Mouse (Mus musculus) neural tube, embryonic 14.5 days (tissue): Measurements from ENCODE around the gene Pomt1. TPM values are rescaled to one million over a fixed set of nuclear protein-coding genes. Genes with fewer than 3 reads are reported as not detected.
A peak's percentile ranks its signal among the peaks of the same experiment; 100 is the strongest.

Experiments used
- ATAC-seq: fragments of 200-750 bp; cut with Nextera tagmentation; 2 replicates; pipeline ENCODE4 v1.8.0; 2017; ENCODE audit warnings: low read depth, mild to moderate bottlenecking, moderate TSS enrichment, moderate library complexity
- H3K27ac ChIP-seq: fragments of 300-500 bp; sonication (generic); 2 replicates; pipeline ENCODE4 v1.5.1; 2014; ENCODE audit warnings: low read depth, mild to moderate bottlenecking, control low read depth, low read length, moderate library complexity, mixed read lengths
- H3K27me3 ChIP-seq: fragments of 300-500 bp; sonication (generic); 2 replicates; pipeline ENCODE4 v1.6.1; 2014; ENCODE audit warnings: low read length; ENCODE audit not compliant: control insufficient read depth, insufficient read depth
- H3K36me3 ChIP-seq: fragments of 300-500 bp; sonication (generic); 2 replicates; pipeline ENCODE4 v1.6.1; 2014; ENCODE audit warnings: low read length, mixed read lengths; ENCODE audit not compliant: control insufficient read depth, insufficient read depth
- H3K4me1 ChIP-seq: fragments of 300-500 bp; sonication (generic); 2 replicates; pipeline ENCODE4 v1.6.1; 2014; ENCODE audit warnings: low read length; ENCODE audit not compliant: control insufficient read depth, insufficient read depth
- H3K4me2 ChIP-seq: fragments of 300-500 bp; sonication (generic); 2 replicates; pipeline ENCODE4 v1.6.1; 2014; ENCODE audit warnings: mild to moderate bottlenecking, low read depth, low read length, control low read depth
- H3K4me3 ChIP-seq: fragments of 300-500 bp; sonication (generic); 2 replicates; pipeline ENCODE4 v1.5.1; 2014; ENCODE audit warnings: low read depth, low read length, control low read depth, mixed read lengths
- H3K9ac ChIP-seq: fragments of 300-500 bp; sonication (generic); replicated peaks from 2 replicates; pipeline ENCODE4 v1.6.1; 2014; ENCODE audit warnings: low read depth, mild to moderate bottlenecking, control low read depth, low read length, mixed read lengths
- H3K9me3 ChIP-seq: fragments of 300-500 bp; sonication (generic); 2 replicates; pipeline ENCODE4 v1.6.1; 2016; ENCODE audit warnings: low read length; ENCODE audit not compliant: control insufficient read depth
- WGBS: fragments of 180-500 bp; shearing (Covaris S2); extraction: QIAGEN DNeasy Blood & Tissue Kit; methylation state at CpG from one replicate; pipeline ENCODE4 v1.1.7; 2014; 5-methylcytosine and 5-hydroxymethylcytosine counted together
- polyA plus RNA-seq: library from polyadenylated mRNA; unstranded; fragments of >200 nt; fragmentation: Nextera tagmentation; extraction: Ambion mirVana; gene quantifications from 2 replicates; pipeline ENCODE4 v1.2.1, GENCODE M21; 2014

Pomt1 gene
- polyA plus RNA-seq, 1 experiment from 2014 or later = 30.4 TPM

DNA sequence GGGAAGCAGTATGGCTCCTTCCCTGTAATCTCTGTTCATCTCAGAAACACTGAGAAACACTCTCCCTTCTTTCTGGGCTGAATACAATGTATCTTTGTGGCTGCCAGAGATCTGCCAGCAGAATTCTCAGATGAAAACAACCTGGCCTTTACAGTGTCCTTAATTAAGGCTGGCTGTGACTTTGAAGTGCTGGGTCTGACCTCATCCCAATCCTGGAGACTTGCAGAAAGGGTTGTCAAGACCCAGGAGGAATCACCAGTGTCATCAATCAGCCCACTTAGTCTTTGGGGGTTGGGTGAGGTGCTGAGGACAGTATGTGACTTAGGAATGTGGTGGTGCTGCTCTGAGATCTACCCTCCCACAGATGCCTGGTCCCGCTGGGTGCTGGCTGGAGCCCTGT, 17.0 kb downstream of the Pomt1 start:
- H3K36me3 ChIP-seq = peaks cover 51% of the 10 kb centered on the region
- no peak overlapping the region for H3K4me3 ChIP-seq

DNA sequence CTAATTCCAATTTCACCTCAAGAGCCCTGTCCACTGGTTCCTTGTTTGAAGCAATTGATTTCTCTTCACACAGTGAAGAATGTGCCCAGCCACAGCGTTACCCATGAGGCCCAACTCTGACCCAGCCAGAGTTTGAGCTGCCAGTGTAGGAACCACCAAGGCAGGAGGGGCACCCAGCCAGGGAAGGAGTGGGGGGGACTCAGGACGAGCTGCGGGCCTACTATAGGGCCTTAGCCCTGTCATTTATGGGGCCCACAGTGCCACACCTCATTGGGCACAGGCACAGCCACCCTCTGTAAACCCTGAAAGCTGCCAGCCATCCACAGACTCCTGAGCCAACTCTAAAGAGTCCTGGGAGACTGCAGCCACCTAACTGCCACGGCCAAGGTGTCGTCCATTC, 18.2 kb downstream of the Pomt1 start:
- no peak overlapping the region for H3K9ac ChIP-seq
- H3K9me3 ChIP-seq = no peaks in the 10 kb centered on the region
- WGBS = 89% methylated on average over 5 of the region's 5 CpGs
- no peak for ATAC-seq
- no peak overlapping the region for H3K4me3 ChIP-seq
- no peaks in the 10 kb centered on the region for H3K27me3 ChIP-seq
- peaks cover 7% of the 10 kb centered on the region for H3K4me1 ChIP-seq
- H3K27ac ChIP-seq = no peak overlapping the region
- peaks cover 51% of the 10 kb centered on the region for H3K36me3 ChIP-seq
- H3K4me2 ChIP-seq = no peak overlapping the region

More for the DNA sequence above, 17.0 kb downstream of the Pomt1 start:
- no peak overlapping the region for H3K4me2 ChIP-seq
- no peak overlapping the region for H3K27ac ChIP-seq
- H3K9ac ChIP-seq = no peak overlapping the region
- WGBS = 71% methylated on average over 1 of the region's 1 CpGs
- H3K27me3 ChIP-seq = no peaks in the 10 kb centered on the region
- ATAC-seq = no peak
- H3K4me1 ChIP-seq = no peaks in the 10 kb centered on the region
- H3K9me3 ChIP-seq = no peaks in the 10 kb centered on the region

DNA sequence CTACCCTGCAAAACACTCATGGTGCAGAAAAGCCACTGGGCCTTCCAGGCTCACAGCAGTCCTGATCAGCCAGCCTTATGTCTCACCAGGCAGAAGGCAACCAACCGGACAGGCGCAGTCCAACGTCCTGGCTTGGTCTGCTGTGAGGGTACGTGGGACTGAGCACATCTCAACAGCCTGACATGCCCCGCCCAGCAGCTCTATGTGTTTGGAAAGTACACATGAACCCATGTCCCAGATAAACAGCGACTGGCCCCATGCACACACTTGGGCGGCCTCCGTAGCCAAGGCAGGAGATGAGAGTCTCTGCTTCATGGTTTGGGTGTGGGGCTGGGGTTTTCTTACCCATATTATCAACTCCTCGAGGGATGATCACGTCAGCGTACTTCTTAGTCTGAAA, 19.9 kb downstream of the Pomt1 start:
- no peaks in the 10 kb centered on the region for H3K27me3 ChIP-seq
- no peak overlapping the region for H3K9ac ChIP-seq
- H3K4me2 ChIP-seq = no peak overlapping the region
- no peak overlapping the region for H3K27ac ChIP-seq
- H3K4me1 ChIP-seq = peaks cover 7% of the 10 kb centered on the region
- ATAC-seq = no peak
- no peaks in the 10 kb centered on the region for H3K9me3 ChIP-seq
- WGBS = 93% methylated on average over 11 of the region's 11 CpGs
- H3K36me3 ChIP-seq = peaks cover 39% of the 10 kb centered on the region
- H3K4me3 ChIP-seq = no peak overlapping the region

DNA sequence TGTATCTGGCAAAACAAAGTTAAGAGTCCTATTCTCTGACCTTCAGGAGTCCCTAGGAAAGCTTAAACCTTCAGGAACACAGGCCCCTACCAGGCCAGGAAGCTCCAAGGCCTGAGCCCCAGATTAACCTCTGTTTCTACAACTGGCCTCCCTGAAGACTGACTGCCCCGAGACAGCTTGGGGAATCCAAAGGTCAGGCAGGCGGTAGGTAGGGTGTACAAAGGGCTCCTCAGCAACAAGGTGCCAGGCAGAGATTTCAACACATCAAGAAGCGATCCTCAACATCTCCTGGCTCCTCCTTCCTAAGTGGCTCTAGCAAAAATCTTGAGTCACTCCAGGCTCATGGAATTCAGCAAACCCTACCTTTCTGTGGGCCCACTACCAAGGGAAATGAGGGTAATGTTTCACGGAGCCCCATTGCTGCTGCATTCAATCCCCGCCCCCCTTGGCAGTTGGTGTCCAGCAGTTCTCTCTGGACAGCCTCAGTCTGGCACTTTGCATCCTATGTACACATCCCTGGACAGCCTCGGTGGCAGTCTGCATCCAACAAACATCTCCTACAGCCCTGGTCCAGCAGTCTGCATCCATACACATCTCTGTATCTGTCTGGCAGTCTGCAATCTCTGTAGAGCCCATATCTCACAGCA, 22.6 kb downstream of the Pomt1 start:
- H3K9me3 ChIP-seq = no peaks in the 10 kb centered on the region
- ATAC-seq = no peak
- peak overlapping the region; percentile 69 for H3K4me2 ChIP-seq
- peaks cover 7% of the 10 kb centered on the region for H3K4me1 ChIP-seq
- H3K27me3 ChIP-seq = no peaks in the 10 kb centered on the region
- peak overlapping the region; percentile 82 for H3K4me3 ChIP-seq
- peaks cover 24% of the 10 kb centered on the region for H3K36me3 ChIP-seq
- H3K9ac ChIP-seq = peak overlapping the region; percentile 84
- WGBS = 58% methylated on average over 6 of the region's 6 CpGs
- no peak overlapping the region for H3K27ac ChIP-seq

GRCm38 (mm10) chr2:32259657-32260417, 23.4 kb downstream of the Pomt1 start, which contains the start of gene Uck1:
Gene Uck1, minus strand, starts transcription at chr2:32260159.
- Histone ChIP-seq H3K9ac (peak within 1 kb of the TSS; percentile 84), H3K27me3 (no peaks in the 10 kb centered on the region), H3K36me3 (peaks cover 18% of the 10 kb centered on the region), H3K4me2 (peak within 1 kb of the TSS; percentile 69), H3K27ac (peak within 1 kb of the TSS; percentile 31; the same call in 1 of the 2 replicates), H3K4me3 (peak within 1 kb of the TSS; percentile 82), H3K9me3 (no peaks in the 10 kb centered on the region), H3K4me1 (peaks cover 7% of the 10 kb centered on the region)
- peak; percentile 93 for ATAC-seq
- WGBS = 2% methylated on average over 59 of the region's 59 CpGs

DNA sequence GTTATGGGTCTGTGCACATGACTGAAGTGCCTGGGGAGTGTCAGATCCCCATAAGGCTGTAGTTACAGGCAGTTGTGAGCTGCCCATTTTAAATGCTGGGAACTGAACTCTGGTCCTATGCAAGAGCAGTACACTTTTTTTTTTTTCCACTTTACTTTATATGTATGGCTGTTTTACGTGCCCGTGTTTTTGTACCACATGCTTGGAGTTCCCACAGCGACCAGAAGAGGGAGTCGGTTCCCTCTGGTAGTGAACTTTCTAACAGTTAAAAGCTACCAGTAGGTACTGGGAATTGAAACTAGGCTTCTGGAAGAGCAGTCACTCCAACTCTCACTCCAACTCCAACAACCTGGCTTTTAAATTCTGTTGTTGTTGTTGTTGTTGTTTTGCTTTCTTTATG, 24.2 kb downstream of the Pomt1 start:
- WGBS = 28% methylated on average over 4 of the region's 4 CpGs
- H3K9ac ChIP-seq = no peak overlapping the region; the same call in 1 of the 2 replicates
- H3K36me3 ChIP-seq = peaks cover 18% of the 10 kb centered on the region
- no peaks in the 10 kb centered on the region for H3K27me3 ChIP-seq
- ATAC-seq = peak; percentile 33; the same call in 1 of the 2 replicates
- no peaks in the 10 kb centered on the region for H3K9me3 ChIP-seq
- H3K4me3 ChIP-seq = no peak overlapping the region; the same call in 1 of the 2 replicates
- H3K4me1 ChIP-seq = peaks cover 7% of the 10 kb centered on the region
- no peak overlapping the region for H3K27ac ChIP-seq
- H3K4me2 ChIP-seq = no peak overlapping the region

DNA sequence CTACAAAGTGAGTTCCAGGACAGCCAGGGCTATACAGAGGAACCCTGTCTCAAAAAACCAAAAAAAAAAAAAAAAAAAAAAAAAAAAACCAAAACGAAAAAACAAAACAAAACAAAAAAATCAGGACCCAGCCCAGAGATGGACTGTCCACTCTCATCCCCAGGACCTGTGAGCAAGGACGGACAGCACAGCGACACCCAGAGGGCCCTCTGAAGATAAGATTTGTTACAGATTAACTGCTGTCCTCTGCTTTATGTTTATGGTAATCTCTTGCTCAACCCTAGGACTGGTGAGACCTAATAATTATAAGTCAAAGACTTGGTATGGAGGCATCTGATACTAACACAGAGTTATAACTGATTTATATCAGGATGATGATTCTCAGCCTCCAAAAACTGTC, 39.4 kb downstream of the Pomt1 start:
- H3K27me3 ChIP-seq = no peaks in the 10 kb centered on the region
- no peaks in the 10 kb centered on the region for H3K9me3 ChIP-seq
- no peaks in the 10 kb centered on the region for H3K4me1 ChIP-seq
- H3K9ac ChIP-seq = no peak overlapping the region
- H3K4me2 ChIP-seq = no peak overlapping the region
- no peak for ATAC-seq
- no peak overlapping the region for H3K27ac ChIP-seq
- H3K36me3 ChIP-seq = peaks cover 22% of the 10 kb centered on the region
- H3K4me3 ChIP-seq = no peak overlapping the region
- 77% methylated on average over 3 of the region's 3 CpGs for WGBS

GRCm38 (mm10) chr2:32282289-32282688, 45.9 kb downstream of the Pomt1 start:
- 98% methylated on average over 2 of the region's 2 CpGs for WGBS
- Histone ChIP-seq H3K4me1 (peaks cover 10% of the 10 kb centered on the region; the same call in 1 of the 2 replicates), H3K27ac (no peak overlapping the region), H3K4me3 (no peak overlapping the region), H3K36me3 (peaks cover 44% of the 10 kb centered on the region), H3K4me2 (no peak overlapping the region), H3K27me3 (no peaks in the 10 kb centered on the region), H3K9me3 (no peaks in the 10 kb centered on the region), H3K9ac (no peak overlapping the region)
- no peak for ATAC-seq

DNA sequence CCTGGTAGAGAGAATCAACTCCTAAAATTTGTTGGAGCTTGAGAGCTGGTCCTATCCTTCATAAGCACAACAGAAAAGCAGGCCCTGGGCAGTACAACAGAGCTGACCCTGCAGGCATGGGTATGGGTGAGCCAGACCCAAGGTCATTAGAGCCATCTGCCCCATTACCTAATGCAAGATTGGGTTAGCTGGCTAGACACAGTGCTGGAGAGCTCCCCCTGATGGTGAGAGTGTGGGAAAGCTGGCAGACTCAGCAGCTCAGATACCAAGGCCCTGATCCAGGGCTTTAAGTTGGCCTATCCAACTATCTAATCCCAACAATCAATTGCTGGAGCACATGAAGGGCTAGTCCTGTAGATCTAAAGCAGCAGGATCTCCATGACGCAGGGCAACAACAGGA, 46.3 kb downstream of the Pomt1 start:
- WGBS = 95% methylated on average over 1 of the region's 1 CpGs
- H3K27me3 ChIP-seq = no peaks in the 10 kb centered on the region
- H3K9ac ChIP-seq = no peak overlapping the region
- no peaks in the 10 kb centered on the region for H3K9me3 ChIP-seq
- H3K4me1 ChIP-seq = peaks cover 11% of the 10 kb centered on the region; the same call in 1 of the 2 replicates
- no peak overlapping the region for H3K4me2 ChIP-seq
- no peak overlapping the region for H3K4me3 ChIP-seq
- no peak overlapping the region for H3K27ac ChIP-seq
- no peak for ATAC-seq
- peaks cover 44% of the 10 kb centered on the region for H3K36me3 ChIP-seq
